Mouse (Mus musculus): ENCODE measurements around the gene Parp1. TPM values are rescaled to one million over a fixed set of nuclear protein-coding genes. Genes with fewer than 3 reads are reported as not detected.

Gene Parp1
- total and polyA plus RNA-seq, 2 experiments from 2014 or later = 57.5 to 92.2 TPM

DNA sequence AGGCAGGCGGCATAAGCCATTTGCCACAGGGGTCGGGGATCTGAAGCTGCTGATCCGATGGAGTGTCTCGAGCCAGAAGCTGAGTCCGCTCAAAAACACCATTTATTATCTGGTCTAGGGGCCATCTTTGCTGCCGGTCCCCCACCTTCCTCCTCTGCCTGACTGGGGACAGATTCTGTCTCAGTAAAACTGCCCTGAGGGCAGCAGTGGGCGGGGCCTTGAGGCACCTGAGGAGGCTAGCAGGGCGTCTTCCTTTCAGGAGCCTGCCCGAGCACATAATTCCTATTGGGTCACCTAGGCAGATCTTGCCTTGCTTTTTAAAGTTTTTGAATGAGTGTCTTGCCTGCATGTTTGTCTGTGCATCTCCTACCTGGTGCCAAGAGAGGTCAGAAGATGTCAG is 3.4 kb downstream of the Parp1 start:
- H3K4me1 ChIP-seq (ENCODE audit: insufficient read depth) = peaks cover 19% of the 10 kb centered on the region
- ATAC-seq = no peak
- H3K27me3 ChIP-seq (ENCODE audit: insufficient read depth, low read length) = no peaks in the 10 kb centered on the region
- no peak overlapping the region for H3K9ac ChIP-seq
- H3K36me3 ChIP-seq (ENCODE audit: insufficient read depth) = peaks cover 25% of the 10 kb centered on the region
- TF ChIP-seq CTCF (IDR thresholded peaks at IDR 0.05; ENCODE audit: low read depth) = no peak
- H3K27ac ChIP-seq (ENCODE audit: low read depth, low read length) = no peak overlapping the region
- H3K4me3 ChIP-seq (ENCODE audit: low read depth, low read length) = no peak overlapping the region
- no peak overlapping the region for H3K4me2 ChIP-seq (ENCODE audit: low read depth)
- WGBS = 92% methylated on average over 9 of the region's 9 CpGs
- no peak for DNase-seq
- H3K9me3 ChIP-seq (ENCODE audit: low read length) = no peaks in the 10 kb centered on the region

DNA sequence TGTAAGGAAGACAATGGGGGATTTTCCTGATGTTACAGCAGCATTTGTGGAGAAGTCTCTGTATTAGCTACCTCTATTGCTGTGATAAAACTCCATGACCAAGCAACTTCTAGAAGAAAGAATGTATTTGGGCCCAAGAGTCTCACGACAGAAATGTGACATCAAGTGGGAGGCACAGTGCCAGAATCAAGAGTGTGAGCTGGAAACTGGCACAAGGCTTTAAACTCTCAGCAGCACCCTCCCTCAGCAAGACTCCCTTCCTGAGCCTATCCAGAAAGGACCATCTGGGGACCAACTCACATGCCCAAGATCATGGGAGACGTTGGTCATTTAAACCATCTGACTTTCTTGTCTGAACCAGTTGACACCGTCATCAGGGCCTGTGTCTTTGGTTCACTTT is 7.8 kb downstream of the Parp1 start:
- no peak for ATAC-seq
- TF ChIP-seq CTCF (IDR thresholded peaks at IDR 0.05; ENCODE audit: low read depth) = no peak
- DNase-seq = no peak
- no peak overlapping the region for H3K27ac ChIP-seq (ENCODE audit: low read depth, low read length)
- H3K27me3 ChIP-seq (ENCODE audit: insufficient read depth, low read length) = no peaks in the 10 kb centered on the region
- H3K4me2 ChIP-seq (ENCODE audit: low read depth) = no peak overlapping the region
- H3K9ac ChIP-seq = no peak overlapping the region
- no peaks in the 10 kb centered on the region for H3K9me3 ChIP-seq (ENCODE audit: low read length)
- 68% methylated on average over 3 of the region's 3 CpGs for WGBS
- peaks cover 64% of the 10 kb centered on the region for H3K36me3 ChIP-seq (ENCODE audit: insufficient read depth)
- 0 out of 2 replicates have a peak, but pooled peaks cover under 1% of the 10 kb centered on the region for H3K4me1 ChIP-seq (ENCODE audit: insufficient read depth)
- no peak overlapping the region for H3K4me3 ChIP-seq (ENCODE audit: low read depth, low read length)

DNA sequence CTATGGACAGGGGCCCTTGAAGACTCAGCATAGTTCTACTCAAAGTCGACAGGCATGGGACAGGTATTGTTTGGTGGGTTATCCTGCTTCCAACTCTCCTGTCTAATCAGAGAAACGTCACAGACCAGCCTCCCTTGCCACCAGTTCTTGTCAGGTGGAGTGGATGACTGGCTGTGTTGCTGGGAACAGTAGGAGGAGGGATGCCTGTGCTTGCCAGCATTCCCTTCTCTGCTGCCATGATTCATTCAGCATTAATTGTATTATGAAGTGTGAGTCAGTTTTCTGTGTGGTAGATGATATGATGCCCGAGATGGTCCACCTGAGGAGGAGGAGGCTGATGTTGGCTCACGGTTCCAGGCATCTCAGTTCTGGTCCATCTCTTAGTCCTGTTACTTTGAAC is 9.1 kb downstream of the Parp1 start:
- no peaks in the 10 kb centered on the region for H3K9me3 ChIP-seq (ENCODE audit: low read length)
- H3K27me3 ChIP-seq (ENCODE audit: insufficient read depth, low read length) = no peaks in the 10 kb centered on the region
- H3K4me3 ChIP-seq (ENCODE audit: low read depth, low read length) = no peak overlapping the region
- WGBS = 84% methylated on average over 4 of the region's 4 CpGs
- no peak overlapping the region for H3K4me2 ChIP-seq (ENCODE audit: low read depth)
- ATAC-seq (no peak), DNase-seq (no peak)
- H3K4me1 ChIP-seq (ENCODE audit: insufficient read depth) = no peaks in the 10 kb centered on the region
- H3K27ac ChIP-seq (ENCODE audit: low read depth, low read length) = no peak overlapping the region
- no peak for TF ChIP-seq CTCF (IDR thresholded peaks at IDR 0.05; ENCODE audit: low read depth)
- H3K9ac ChIP-seq = no peak overlapping the region
- H3K36me3 ChIP-seq (ENCODE audit: insufficient read depth) = peaks cover 77% of the 10 kb centered on the region

DNA sequence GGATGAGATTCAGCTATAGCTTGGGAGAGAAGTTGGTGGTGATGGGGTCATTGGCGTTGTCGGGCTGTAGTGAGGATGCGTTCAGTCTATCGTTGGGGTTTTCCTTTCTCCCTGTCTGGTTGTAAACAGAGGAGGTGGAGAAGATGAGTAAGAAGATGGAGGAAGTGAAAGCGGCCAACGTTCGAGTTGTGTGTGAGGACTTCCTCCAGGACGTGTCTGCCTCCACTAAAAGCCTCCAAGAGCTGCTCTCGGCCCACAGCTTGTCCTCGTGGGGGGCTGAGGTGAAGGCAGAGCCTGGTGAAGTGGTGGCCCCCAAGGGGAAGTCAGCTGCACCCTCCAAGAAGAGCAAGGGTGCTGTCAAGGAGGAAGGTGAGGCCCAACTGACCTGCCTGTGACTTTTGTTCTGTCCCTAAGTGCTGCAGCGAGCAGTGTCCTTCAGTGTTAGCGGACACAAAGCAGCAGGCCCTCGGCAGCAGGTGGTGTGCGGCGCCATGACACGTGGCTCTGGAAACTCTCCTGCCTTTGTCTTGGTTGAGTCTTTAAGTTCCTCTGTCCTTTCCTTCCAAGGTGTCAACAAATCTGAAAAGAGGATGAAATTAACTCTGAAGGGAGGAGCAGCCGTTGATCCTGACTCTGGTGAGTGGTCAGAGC is 19.2 kb downstream of the Parp1 start:
- H3K36me3 ChIP-seq (ENCODE audit: insufficient read depth) = peaks cover 99% of the 10 kb centered on the region
- 93% methylated on average over 17 of the region's 17 CpGs for WGBS

DNA sequence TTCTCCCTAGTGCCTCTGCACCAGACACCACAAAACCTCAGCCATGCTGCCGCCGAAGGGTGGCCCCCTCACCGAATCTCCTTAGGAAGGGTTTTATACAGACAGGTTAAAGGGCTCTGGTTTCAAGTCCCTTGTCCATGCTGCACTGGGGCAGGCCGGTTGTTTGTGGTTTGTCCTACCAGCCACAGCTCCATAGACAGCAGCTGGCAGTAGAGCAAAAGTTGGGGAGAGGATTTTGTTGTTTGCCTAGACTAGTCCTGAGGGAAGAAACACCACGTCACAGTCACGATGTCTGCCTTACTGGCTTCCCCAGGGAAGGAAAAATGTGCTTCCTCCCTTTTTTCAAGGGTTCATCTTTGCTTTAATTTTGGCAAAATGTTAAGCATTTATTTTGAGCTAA is 31.9 kb downstream of the Parp1 start:
- Histone ChIP-seq H3K4me3 (ENCODE audit: low read depth, low read length) (no peak overlapping the region), H3K36me3 (ENCODE audit: insufficient read depth) (peaks cover 67% of the 10 kb centered on the region), H3K9me3 (ENCODE audit: low read length) (no peaks in the 10 kb centered on the region), H3K27ac (ENCODE audit: low read depth, low read length) (no peak overlapping the region), H3K4me1 (ENCODE audit: insufficient read depth) (no peaks in the 10 kb centered on the region), H3K27me3 (ENCODE audit: insufficient read depth, low read length) (no peaks in the 10 kb centered on the region), H3K9ac (no peak overlapping the region), H3K4me2 (ENCODE audit: low read depth) (no peak overlapping the region)
- ATAC-seq (no peak), DNase-seq (no peak)
- 92% methylated on average over 6 of the region's 6 CpGs for WGBS
- no peak for TF ChIP-seq CTCF (IDR thresholded peaks at IDR 0.05; ENCODE audit: low read depth)

More for the DNA sequence above, 19.2 kb downstream of the Parp1 start:
- Histone ChIP-seq H3K9ac (no peak overlapping the region), H3K27me3 (ENCODE audit: insufficient read depth, low read length) (no peaks in the 10 kb centered on the region), H3K4me2 (ENCODE audit: low read depth) (no peak overlapping the region), H3K4me3 (ENCODE audit: low read depth, low read length) (no peak overlapping the region), H3K27ac (ENCODE audit: low read depth, low read length) (no peak overlapping the region), H3K4me1 (ENCODE audit: insufficient read depth) (no peaks in the 10 kb centered on the region), H3K9me3 (ENCODE audit: low read length) (no peaks in the 10 kb centered on the region)
- TF ChIP-seq CTCF (IDR thresholded peaks at IDR 0.05; ENCODE audit: low read depth) = no peak
- DNase-seq (no peak), ATAC-seq (no peak)

DNA sequence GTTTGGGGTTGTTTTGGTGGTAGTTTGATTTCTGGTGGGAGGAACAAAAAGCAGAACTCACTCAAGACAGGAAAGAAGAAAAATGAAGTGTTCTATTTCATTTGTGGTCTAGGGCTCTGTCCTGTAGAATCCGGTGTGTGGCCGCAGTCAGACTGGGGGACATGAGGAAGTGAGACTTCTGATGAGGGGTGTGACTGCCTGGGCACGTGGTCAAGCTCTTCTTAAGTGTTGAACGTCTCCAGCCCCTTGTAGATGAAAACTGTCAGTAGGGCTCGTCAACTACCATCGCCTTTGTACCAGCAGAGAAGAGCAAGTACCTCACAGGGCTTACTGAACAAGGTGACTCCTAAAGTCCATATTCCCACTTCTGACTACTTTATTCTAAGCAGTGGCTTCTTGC is 33.1 kb downstream of the Parp1 start:
- H3K27ac ChIP-seq (ENCODE audit: low read depth, low read length) = no peak overlapping the region
- ATAC-seq = no peak
- H3K4me3 ChIP-seq (ENCODE audit: low read depth, low read length) = no peak overlapping the region
- H3K9ac ChIP-seq = no peak overlapping the region
- no peaks in the 10 kb centered on the region for H3K9me3 ChIP-seq (ENCODE audit: low read length)
- no peak overlapping the region for H3K4me2 ChIP-seq (ENCODE audit: low read depth)
- no peaks in the 10 kb centered on the region for H3K4me1 ChIP-seq (ENCODE audit: insufficient read depth)
- H3K27me3 ChIP-seq (ENCODE audit: insufficient read depth, low read length) = no peaks in the 10 kb centered on the region
- WGBS = 91% methylated on average over 6 of the region's 6 CpGs
- DNase-seq = no peak
- TF ChIP-seq CTCF (IDR thresholded peaks at IDR 0.05; ENCODE audit: low read depth) = no peak
- peaks cover 56% of the 10 kb centered on the region for H3K36me3 ChIP-seq (ENCODE audit: insufficient read depth)

DNA sequence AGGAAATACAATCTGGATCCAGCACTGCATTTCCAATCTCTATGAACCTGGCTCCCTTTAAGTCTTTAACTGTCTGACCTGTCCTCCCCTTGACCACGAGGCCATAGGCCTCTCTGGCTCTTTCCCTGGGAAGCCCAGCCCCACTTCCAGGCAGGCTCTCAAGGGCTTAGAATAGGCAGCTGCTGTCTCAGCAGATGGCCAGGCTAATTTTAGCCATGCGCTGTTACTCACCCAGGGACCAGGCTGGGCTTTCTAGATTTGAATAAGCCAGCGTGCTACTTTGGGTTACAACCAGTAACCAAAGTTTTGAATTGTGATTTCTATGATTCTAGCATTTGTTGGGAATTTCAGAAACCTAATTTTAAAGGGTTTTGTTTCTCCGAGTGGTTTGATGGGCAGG is 35.9 kb downstream of the Parp1 start:
- H3K4me3 ChIP-seq (ENCODE audit: low read depth, low read length) = no peak overlapping the region
- peak overlapping the region; percentile 59; the same call in 1 of the 2 replicates for H3K27ac ChIP-seq (ENCODE audit: low read depth, low read length)
- DNase-seq (peak; percentile 70), ATAC-seq (peak; percentile 90)
- H3K9me3 ChIP-seq (ENCODE audit: low read length) = no peaks in the 10 kb centered on the region
- no peak overlapping the region for H3K4me2 ChIP-seq (ENCODE audit: low read depth)
- TF ChIP-seq CTCF (IDR thresholded peaks at IDR 0.05; ENCODE audit: low read depth) = no peak
- H3K27me3 ChIP-seq (ENCODE audit: insufficient read depth, low read length) = no peaks in the 10 kb centered on the region
- H3K9ac ChIP-seq = no peak overlapping the region
- H3K4me1 ChIP-seq (ENCODE audit: insufficient read depth) = no peaks in the 10 kb centered on the region
- 65% methylated on average over 4 of the region's 4 CpGs for WGBS
- peaks cover 29% of the 10 kb centered on the region for H3K36me3 ChIP-seq (ENCODE audit: insufficient read depth)

Measured in forebrain, postnatal 0 days (tissue).